Mouse (Mus musculus): ENCODE measurements at regions not wholly inside any gene's neighbourhood (a gene's known extent, or its start where the extent isn't known, plus 50 kb on each side); places are given as distances from the start of the nearest gene placed in this dataset.

DNA sequence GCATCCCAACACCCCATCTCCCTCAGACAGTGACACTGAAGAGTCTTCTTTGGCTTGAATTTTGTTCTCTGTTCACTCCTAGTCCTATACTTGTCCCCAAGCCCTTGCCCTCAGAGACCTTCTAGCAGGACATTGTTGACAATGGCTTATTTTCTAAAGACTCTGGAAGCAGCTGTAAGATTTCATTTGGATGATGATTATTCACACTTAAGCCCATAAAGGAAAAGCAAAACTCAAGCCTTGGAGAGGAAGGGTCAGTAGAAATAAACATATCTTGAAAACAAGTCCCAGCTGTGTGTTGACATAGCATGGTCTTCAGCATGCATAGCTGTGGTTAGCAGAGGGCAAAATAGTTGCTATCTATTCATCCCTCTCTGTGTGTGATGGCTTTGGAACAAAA is 59.9 kb upstream of the Cdh11 start:
- no peak for DNase-seq (ENCODE audit: low spot score in 2 of 2)

DNA sequence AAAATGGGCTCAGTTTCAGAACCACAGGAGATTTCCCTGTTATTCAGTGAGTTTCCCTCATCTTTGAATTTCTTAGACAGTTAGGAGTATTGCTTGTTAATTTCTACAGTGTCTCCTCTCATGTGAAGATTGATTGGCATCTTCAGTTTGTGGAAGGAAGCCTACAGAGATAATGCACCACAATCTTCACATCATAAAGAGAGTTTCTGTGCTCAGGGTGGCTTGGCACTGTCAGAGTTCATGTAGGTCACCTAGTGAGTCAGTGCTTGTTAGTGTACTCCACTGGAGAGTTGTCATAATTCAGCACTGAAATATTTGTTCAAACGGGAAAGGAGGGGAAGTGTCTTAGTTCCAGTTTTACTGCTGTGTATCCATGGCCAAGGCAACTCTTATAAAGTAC is 74.6 kb upstream of the Cdh11 start:
- DNase-seq (ENCODE audit: low spot score in 2 of 2), result no peak

DNA sequence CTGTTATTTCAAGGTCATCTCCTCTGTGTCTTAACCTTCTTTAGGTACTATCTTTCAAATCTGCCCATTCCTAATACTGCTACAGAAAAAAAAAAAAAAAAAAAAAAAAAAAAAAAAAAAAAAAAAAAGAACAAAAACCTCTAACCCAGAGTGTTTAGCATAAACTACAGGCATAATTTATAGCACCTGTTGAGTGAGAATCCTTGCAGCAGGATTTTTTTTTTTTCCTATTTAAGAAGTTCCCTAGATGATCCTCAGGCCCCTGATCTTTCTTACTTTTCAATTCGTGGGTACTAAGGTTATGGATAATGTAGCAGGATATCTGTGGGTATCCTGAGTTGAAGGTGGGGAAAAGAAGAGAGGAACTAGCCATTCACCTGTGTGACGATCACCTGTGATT is 114.1 kb upstream of the Cdh11 start:
- no peak for DNase-seq (ENCODE audit: low spot score in 2 of 2)

GRCm38 (mm10) chr8:102900662-102901061 is 115.2 kb upstream of the Cdh11 start:
- no peak for DNase-seq (ENCODE audit: low spot score in 2 of 2)

DNA sequence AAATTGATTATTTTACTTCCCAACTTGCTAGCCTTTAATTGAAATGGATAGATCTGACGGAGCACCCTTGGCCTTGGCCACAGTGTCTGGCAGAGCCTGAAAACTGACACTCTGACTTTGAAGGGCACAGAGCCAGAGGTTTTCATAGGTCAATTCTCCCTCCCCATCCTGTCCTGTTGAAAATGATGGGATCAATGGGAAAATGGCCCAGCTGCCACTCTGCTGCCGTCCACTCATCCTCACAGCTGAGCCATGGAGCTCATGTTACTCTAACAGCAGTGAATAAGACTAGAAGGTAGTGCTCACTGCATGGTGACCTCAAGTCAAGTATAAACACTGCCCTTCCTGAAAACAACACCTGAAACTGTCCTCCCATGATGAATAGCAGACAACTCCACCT is 122.0 kb upstream of the Cdh11 start:
- no peak for DNase-seq (ENCODE audit: low spot score in 2 of 2)

DNA sequence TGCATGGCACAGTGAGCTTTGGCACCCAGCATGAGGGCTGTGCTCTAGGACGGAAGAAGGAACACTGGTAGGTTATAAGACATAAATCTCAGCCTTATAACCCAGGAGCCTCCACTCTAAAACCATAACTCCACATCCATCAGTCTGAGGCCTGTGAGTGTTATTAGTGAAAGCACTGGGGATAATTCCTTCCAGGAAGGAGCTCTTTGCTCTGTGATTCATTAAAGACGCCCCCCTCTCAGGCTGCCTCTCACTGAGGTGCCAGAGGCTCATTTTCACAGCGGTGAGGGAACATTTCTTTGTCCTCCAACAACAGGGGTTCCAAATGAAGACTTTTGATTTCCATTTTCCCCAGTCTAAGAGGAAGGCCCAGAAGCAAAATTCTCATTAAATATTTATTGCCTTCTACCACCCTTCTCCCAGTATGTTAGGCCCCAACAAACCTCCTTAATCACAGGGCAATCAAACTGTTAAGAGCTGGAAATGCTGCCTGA is 145.9 kb upstream of the Cdh11 start:
- no peak for DNase-seq (ENCODE audit: low spot score in 2 of 2)

DNA sequence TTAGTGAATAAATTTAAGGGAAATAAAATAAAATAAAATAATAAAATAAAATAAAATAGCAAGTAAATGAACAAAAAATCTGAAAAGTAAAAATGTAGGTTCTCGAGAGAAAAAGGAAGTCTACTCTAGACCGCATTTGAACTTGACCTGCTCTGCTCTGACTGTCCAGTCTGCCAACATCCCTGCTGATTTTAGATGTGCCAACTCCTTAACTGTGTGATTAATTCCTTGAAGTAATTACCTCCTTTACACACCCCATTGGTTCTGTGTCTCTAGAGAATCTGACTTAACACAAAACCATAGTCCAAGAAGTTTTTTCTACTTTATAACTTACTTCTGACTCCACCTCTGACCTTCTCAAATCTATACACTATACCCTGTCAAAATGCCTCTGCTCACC is 153.3 kb upstream of the Cdh11 start:
- DNase-seq (ENCODE audit: low spot score in 2 of 2), result no peak

- no peak for DNase-seq (ENCODE audit: low spot score in 2 of 2)
Observed at GRCm38 (mm10) chr8:102945546-102945945, 160.1 kb upstream of the Cdh11 start.

GRCm38 (mm10) chr8:102978161-102978581 is 192.7 kb upstream of the Cdh11 start:
- no peak for DNase-seq (ENCODE audit: low spot score in 2 of 2)

DNA sequence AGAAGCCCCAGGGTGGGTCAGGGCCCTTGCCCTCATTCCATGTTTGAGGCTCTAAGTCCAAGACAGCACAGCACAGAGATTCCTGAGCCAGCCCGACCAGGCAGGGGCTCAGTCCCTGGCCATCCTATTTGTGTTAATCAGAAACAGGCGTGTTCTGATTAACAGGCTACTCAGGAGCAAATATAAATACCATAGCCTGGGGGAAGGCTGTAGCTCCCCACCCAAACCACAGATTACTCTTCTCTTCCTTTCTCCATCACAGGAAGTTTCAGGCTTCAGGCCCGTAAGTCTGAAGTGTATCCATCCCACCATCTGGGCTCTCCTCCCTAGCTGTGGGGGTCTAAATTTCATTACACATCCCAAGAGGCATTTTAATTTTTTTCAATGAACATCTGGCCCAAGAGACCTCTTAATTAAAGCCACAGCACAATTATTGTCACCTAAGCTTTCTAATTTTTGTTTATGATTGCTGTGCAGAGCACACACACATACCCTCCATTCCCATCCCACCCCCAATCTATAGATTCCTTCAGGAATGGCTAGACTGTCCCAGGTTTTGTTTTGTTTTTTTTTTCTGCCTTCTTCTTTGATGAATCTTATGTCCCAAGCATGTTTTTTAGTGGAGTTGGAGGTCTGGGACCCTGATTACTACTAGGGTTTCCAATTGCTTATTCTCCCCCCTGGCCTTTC is 197.9 kb upstream of the Cdh11 start:
- no peak for DNase-seq (ENCODE audit: low spot score in 2 of 2)

DNA sequence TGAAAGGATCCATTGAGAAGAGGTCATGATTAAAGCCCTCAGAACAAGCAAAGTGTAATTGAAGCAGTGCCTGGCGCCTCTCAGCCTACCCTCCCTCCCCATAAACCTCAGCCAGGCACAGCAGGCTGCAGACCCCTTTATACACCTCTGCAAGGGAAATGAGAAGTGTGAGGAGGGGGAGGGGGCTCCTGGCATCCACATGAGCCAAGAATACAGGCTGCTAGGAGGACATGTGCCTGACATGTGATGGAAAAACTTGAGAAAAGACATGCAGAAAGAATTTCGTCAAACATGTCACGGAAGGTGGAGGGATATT is 198.4 kb upstream of the Cdh11 start:
- DNase-seq (ENCODE audit: low spot score in 2 of 2), result no peak

DNA sequence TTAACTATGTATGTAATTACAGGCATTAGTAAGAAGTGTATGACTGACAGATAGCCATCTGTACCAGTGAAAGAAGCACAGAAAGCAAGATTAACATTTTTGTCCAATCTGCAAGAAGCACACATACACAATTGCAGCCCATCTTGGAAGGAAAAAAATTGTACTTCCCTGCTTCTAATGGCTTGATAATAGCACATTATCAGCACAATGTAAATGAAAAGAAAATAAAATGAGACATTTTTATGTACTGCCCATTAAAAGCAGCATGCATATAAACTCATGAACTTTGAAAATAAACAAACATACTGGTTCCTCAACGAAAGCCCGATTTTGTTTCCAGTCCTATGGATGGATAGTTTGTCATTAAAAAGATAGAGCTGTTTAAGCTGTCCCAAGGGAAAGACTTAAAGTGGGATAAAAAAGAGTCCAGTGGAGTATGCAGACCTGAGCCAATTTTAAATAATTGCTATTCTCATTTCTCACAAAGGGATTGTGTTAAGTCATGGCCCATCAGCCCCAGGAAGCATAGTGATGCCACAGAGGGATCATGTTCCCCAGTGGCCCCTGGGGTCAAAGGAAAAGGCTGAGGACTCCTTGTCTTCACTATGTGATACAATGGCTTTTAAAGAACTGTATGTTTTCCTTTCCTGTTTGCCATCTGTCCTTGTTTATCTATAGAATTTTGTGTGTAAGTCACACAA is 222.0 kb upstream of the Cdh11 start:
- DNase-seq (ENCODE audit: low spot score in 2 of 2), result no peak

DNA sequence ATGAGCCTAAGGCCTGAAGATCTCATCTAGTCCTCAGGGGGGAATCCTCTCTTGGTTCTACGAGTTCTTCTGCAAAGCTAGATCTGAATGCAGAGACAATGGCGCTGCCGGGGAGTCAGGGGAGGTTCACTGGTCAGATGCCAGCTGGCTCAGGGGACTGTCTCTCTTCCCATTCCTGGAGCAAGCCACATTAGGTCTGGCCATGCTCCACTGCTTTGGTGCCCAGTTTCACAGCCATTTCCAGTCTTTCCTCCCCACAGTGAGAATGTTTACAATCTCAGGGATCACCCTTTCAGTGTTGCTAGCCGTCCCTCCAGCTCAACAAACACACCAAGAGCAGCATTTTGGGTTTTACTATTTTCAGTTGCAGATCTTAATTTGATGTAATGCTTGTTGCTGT is 233.7 kb upstream of the Cdh11 start:
- DNase-seq (ENCODE audit: low spot score in 2 of 2), result peak in 1 of 2 experiments; percentile 20

DNA sequence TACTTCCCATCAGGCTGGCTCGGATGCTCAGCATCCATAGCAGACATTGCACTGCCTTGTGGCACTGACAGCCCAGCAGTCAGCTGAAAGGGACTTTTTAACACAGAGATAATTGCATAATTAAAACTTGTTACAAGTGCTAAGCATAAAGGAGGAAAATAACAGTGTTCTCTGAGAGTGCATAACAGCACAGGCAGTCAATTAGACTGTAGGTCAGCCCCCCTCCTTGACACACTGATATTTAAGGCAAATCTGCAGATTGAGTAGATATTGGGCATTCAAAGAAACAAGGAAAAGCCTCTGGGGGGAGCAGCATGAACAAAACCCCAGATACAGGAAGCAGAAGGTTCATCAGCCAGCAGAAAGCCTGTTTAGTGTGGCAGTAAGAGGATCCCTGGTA is 237.8 kb upstream of the Cdh11 start:
- DNase-seq (ENCODE audit: low spot score in 2 of 2), result no peak

DNA sequence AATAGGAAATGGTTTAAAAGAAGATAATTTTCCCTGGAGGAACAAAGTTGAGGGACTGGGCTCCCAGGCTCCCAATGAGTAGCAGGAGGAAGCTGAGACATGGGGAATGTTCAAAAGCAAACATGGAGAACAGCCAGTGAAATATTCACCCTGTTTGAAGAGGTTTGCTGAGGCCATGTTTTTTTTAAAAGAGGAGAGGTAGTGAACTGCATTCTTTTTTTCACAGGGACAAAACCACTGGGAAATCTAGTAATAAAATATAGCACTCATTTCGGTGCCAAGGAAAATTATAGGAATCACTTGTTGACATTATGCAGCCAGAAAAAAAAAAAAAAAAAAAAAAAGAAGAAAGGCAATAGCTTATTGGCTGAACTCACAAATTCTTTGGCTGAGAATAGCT is 246.3 kb upstream of the Cdh11 start:
- DNase-seq (ENCODE audit: low spot score in 2 of 2), result no peak

DNA sequence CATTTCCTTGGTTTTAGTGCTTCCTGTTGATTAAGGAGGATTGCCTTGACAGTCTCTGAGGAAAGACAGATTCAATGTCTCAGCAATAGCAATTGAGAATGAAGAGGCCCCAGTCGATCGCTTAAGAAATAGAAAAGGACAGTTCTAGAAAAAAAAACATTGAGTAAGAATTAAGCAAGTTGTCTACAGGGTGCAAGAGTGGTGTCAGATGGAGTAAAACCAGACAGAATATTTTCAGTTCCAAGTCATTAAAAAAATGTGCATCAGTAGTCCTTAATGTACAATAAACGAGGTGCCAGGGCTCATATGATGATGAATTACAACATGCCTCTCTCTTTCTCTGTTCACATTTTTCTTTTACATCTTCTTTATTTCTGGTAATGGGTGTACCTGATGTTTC is 248.5 kb upstream of the Cdh11 start:
- no peak for DNase-seq (ENCODE audit: low spot score in 2 of 2)

DNA sequence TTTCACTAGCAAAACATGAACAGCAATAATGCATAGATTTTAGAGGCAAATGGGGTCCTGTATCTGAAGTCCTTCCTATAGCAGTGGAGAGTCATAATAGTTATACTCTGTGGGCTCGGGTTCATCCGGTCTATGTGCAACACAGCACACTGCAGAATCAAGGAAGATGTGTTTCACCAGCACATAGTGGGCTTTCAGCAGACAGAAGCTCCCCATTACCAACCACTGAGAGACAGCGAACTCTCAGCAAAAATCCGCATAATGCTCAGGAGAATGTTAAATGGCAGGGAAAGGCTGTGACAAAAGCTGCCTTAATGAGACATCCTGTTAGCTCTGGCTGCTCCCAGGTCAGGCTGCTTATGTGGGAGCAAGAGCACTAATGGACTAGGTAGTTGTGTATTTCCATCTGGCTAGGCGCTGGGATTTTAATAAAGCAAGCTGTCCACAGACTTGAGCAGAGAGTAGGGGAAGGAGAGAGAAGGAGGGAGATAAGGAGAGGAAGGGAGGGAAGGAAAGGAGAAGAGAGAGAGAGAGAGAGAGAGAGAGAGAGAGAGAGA is 286.7 kb upstream of the Cdh11 start:
- no peak for DNase-seq (ENCODE audit: low spot score in 2 of 2)

DNA sequence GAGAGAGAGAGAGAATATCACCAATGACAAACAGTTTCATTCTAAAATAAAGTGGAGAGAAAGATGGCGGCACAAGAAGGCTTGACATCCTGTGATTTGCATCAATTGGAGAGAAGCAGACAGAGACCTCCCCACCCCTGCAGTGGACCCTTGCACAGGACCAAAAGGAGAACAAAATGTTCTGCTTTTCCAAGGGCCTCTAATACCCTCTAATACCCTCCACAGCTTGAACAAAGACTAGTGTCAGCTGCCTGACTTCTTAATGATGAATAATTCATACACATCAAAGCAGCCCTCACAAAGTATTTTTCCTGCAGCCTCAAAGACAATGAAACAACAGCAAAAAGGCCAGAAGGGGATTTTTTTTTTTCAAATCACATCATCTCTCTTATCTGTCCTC is 287.2 kb upstream of the Cdh11 start:
- no peak for DNase-seq (ENCODE audit: low spot score in 2 of 2)

- no peak for DNase-seq (ENCODE audit: low spot score in 2 of 2)
Observed at GRCm38 (mm10) chr8:103078559-103078958, 293.1 kb upstream of the Cdh11 start.

DNA sequence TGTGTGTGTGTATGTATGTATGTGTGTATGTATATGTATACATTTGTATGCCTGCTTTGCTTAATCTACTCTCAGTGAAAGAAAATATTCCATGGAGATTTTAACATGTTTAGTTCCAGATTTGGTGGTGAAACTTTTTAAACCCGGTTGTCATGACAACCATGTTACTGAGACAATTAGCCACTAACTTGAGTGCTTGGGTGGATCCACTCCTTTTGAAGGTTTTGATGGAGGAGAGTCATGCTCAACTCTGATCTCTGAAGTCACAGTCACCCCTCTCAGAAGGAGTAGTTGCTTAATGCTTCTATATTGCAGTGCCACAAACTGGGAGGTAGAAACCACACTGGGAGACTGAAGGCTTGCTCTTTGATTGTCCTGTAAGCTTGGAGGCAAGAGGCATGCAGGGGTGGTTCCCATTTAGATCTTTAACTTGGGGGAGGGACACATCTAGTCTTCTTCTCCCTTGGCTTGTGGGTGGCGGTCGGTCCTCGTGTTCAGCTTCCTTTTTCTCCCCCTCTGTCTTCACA is 301.6 kb upstream of the Cdh11 start:
- no peak for DNase-seq (ENCODE audit: low spot score in 2 of 2)

- no peak for DNase-seq (ENCODE audit: low spot score in 2 of 2)
Observed at GRCm38 (mm10) chr8:103096496-103097092, 311.2 kb upstream of the Cdh11 start.

GRCm38 (mm10) chr8:103125581-103125980 is 340.1 kb upstream of the Cdh11 start:
- DNase-seq (ENCODE audit: low spot score in 2 of 2), result peak; percentile 45 to 63

Data from adrenal gland, adult 18-20 months (tissue).